Mouse (Mus musculus) hindbrain, embryonic 13.5 days (tissue): Measurements from ENCODE around the gene Gm49380. TPM values are rescaled to one million over a fixed set of nuclear protein-coding genes. Genes with fewer than 3 reads are reported as not detected.

ENCODE experiments used
- ATAC-seq: fragments of 200-750 bp; cut with Nextera tagmentation; 2 replicates; pipeline ENCODE4 v1.8.0; 2017; ENCODE audit warnings: moderate TSS enrichment; ENCODE audit not compliant: low FRiP score
- H3K27ac ChIP-seq: fragments of 300-500 bp; sonication (generic); 2 replicates; pipeline ENCODE4 v1.5.1; 2015; ENCODE audit warnings: inconsistent platforms, mild to moderate bottlenecking, moderate library complexity
- H3K27me3 ChIP-seq: fragments of 300-500 bp; sonication (generic); 2 replicates; pipeline ENCODE4 v1.6.1; 2015; ENCODE audit warnings: mild to moderate bottlenecking, inconsistent platforms
- H3K36me3 ChIP-seq: fragments of 300-500 bp; sonication (generic); 2 replicates; pipeline ENCODE4 v1.6.1; 2015; ENCODE audit warnings: mild to moderate bottlenecking, inconsistent platforms
- H3K4me1 ChIP-seq: fragments of 300-500 bp; sonication (generic); replicated peaks from 2 replicates; pipeline ENCODE4 v1.6.1; 2015; ENCODE audit warnings: inconsistent platforms
- H3K4me2 ChIP-seq: fragments of 300-500 bp; sonication (generic); 2 replicates; pipeline ENCODE4 v1.6.1; 2015; ENCODE audit warnings: inconsistent platforms, mild to moderate bottlenecking, moderate library complexity
- H3K4me3 ChIP-seq: fragments of 300-500 bp; sonication (generic); 2 replicates; pipeline ENCODE4 v1.5.1; 2015; ENCODE audit warnings: mild to moderate bottlenecking, inconsistent platforms
- H3K9ac ChIP-seq: fragments of 300-500 bp; sonication (generic); 2 replicates; pipeline ENCODE4 v1.6.1; 2015; ENCODE audit warnings: mild to moderate bottlenecking, inconsistent platforms
- H3K9me3 ChIP-seq: fragments of 300-500 bp; sonication (generic); 2 replicates; pipeline ENCODE4 v1.6.1; 2016; ENCODE audit warnings: inconsistent platforms
- WGBS: fragments of 180-500 bp; shearing (Covaris S2); methylation state at CpG from one replicate; pipeline ENCODE4 v1.1.7; 2015; 5-methylcytosine and 5-hydroxymethylcytosine counted together
- polyA plus RNA-seq: library from polyadenylated mRNA; unstranded; fragments of >200 nt; fragmentation: Nextera tagmentation; extraction: Ambion mirVana; gene quantifications from 2 replicates; pipeline ENCODE4 v1.2.1, GENCODE M21; 2015

Gm49380 gene
- polyA plus RNA-seq, 1 experiment from 2014 or later = 0.49 TPM

DNA sequence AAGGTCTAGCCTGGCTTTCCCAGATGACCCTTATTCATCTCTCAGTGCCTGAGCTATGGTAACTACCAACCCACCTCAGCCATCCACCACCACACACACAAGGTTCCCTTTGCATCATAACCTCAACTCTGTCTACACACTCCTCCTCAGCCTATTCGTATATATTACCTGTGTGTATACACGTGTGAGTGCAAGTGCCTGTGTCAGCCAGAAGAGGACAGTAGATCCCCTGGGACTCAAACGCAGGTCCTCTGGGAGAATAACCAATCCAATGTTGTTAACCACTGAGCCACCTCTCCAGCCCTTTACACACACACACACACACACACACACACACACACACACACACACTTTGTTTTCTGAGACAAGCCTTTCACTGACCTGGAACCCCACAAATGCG, 82.7 kb downstream of the Gm49380 start:
- H3K27me3 ChIP-seq = no peaks in the 10 kb centered on the region
- H3K4me1 ChIP-seq = no peaks in the 10 kb centered on the region
- H3K4me3 ChIP-seq = no peak overlapping the region
- H3K9ac ChIP-seq = no peak overlapping the region
- 92% methylated on average over 4 of the region's 4 CpGs for WGBS
- H3K36me3 ChIP-seq = no peaks in the 10 kb centered on the region
- no peak overlapping the region for H3K4me2 ChIP-seq
- no peak for ATAC-seq
- H3K27ac ChIP-seq = no peak overlapping the region
- H3K9me3 ChIP-seq = no peaks in the 10 kb centered on the region

DNA sequence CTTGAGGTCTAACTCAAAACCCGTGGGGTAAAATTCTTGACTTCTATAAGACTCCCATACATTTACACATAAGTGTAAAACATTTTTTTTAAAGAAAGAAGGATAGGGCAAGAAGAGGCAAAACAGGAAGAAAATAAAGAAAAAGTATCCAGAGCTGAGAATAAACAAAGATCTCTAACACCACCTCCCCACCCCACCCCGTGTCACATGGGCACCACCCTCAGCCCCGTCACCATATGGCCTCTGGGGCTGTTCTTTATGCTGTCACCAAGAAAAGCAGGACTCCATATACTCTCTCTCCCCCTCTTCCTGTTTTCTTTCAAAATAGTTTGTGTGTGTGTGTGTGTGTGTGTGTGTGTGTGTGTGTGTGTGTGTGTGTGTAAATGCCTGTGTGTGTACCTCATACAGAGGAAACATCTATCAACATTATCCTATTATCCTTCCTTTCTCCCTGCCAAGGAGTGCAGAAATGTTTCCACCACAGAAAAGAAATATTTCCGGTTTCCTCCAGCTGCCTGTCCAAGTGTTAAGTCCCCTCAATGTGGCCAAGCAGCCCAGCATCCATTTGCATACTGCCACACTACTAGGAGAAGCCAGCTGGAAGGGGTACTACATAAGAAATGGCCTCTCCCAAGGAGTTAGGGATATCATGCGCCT, 83.6 kb downstream of the Gm49380 start:
- Histone ChIP-seq H3K36me3 (no peaks in the 10 kb centered on the region), H3K4me1 (no peaks in the 10 kb centered on the region), H3K4me2 (no peak overlapping the region), H3K4me3 (no peak overlapping the region), H3K27ac (no peak overlapping the region), H3K27me3 (no peaks in the 10 kb centered on the region), H3K9ac (no peak overlapping the region), H3K9me3 (no peaks in the 10 kb centered on the region)
- no peak for ATAC-seq
- WGBS = 58% methylated on average over 5 of the region's 5 CpGs

DNA sequence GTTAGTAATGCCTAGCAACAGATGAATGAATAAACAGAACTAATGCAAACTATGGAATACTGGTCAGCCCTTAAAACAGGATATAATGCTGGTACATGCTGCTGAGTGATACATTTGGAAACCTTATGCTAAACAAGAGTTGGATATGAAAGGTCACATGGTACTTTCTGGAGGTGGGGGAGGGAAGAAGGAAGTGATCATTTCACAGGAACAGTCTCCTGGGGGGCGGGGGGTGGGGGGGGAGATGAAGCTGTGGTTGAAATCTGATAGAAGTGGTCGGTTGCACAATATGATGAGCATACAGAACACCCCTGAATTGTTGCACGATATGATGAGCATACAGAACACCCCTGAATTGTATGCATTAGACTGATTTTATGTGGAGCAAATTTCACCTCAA, 89.2 kb downstream of the Gm49380 start:
- Histone ChIP-seq H3K27ac (no peak overlapping the region), H3K27me3 (no peaks in the 10 kb centered on the region), H3K4me3 (no peak overlapping the region), H3K9ac (no peak overlapping the region), H3K36me3 (no peaks in the 10 kb centered on the region), H3K9me3 (no peaks in the 10 kb centered on the region), H3K4me2 (no peak overlapping the region), H3K4me1 (no peaks in the 10 kb centered on the region)
- no peak for ATAC-seq
- WGBS = 82% methylated on average over 3 of the region's 3 CpGs

DNA sequence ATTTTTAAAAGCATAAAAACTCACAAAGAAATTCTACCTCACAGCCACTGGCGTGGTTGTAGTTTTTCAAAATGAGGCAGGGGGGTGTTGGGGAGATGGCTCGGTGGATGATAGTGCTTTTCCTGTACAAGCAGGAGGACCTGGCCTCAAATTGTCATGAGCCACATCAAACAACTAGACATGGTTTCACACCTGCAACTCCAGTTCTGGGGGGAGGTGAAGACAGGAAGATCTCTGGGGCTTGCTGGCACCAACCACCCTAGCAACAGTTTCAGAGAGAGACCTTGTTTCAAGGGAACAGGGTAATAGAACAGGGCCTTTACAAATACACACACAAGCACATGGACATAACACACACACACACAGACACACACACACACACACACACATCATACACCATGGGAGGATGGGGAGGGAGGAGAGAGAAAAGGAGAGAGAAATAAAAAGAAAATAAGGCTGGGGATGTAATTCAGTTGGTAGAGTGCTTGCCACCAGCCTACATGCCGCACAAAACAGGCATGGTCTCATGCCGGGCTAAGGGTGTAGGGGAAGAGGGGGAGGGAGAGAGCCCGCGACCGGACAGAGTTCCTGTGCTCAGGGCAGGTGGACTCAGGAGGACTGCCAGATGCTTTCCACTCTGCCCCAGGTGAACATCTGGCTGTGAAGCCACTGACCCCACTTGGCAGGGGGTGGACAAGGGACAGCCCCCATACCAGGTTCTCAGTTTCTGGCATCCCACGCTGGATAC, 91.0 kb downstream of the Gm49380 start:
- Histone ChIP-seq H3K36me3 (no peaks in the 10 kb centered on the region), H3K9ac (no peak overlapping the region), H3K4me3 (no peak overlapping the region), H3K27me3 (no peaks in the 10 kb centered on the region), H3K27ac (no peak overlapping the region), H3K9me3 (no peaks in the 10 kb centered on the region), H3K4me1 (no peaks in the 10 kb centered on the region), H3K4me2 (no peak overlapping the region)
- WGBS = 69% methylated on average over 8 of the region's 8 CpGs
- ATAC-seq = no peak

DNA sequence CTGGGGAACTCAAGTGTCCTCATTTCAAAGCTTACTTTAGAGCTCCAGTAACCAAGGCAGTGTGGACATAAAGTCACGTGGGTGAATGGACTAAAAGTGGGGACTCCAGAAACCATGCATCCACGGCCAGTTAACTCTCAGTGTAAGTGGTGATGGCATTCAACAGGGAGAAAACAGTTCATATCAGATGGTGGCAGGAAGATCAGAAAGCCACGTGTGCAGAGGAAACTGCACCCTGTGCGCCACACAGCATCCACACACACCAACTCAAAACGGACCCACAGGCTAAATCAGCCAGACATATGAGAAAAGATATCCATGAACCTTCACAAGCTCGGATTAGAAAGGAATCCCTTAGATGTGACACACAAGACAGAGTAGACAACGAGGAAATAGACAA, 93.3 kb downstream of the Gm49380 start:
- no peak for ATAC-seq
- Histone ChIP-seq H3K4me3 (no peak overlapping the region), H3K4me1 (no peaks in the 10 kb centered on the region), H3K27me3 (no peaks in the 10 kb centered on the region), H3K36me3 (no peaks in the 10 kb centered on the region), H3K9ac (no peak overlapping the region), H3K9me3 (no peaks in the 10 kb centered on the region), H3K4me2 (no peak overlapping the region), H3K27ac (no peak overlapping the region)
- 85% methylated on average over 7 of the region's 7 CpGs for WGBS

DNA sequence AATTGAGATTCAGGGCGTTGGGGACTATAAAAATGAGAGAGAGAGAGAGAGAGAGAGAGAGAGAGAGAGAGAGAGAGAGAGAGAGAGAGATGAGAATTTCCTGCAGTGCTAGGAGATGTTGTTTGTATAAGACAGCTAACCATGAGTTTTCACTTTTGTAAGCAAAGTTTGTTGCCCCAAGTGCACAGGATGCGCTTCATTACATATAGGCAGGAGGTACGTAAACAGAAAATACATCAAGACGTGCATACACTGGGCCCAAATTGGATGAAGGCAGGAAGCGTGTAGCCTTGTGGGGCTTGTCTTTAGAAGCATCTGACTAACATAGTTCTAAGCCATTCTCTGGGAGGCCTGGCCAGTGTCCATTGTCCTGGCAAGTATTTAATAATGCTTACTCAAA, 95.5 kb downstream of the Gm49380 start:
- no peaks in the 10 kb centered on the region for H3K27me3 ChIP-seq
- ATAC-seq = no peak
- H3K4me3 ChIP-seq = no peak overlapping the region
- no peaks in the 10 kb centered on the region for H3K36me3 ChIP-seq
- peaks cover 10% of the 10 kb centered on the region for H3K4me1 ChIP-seq
- H3K9me3 ChIP-seq = no peaks in the 10 kb centered on the region
- WGBS = 83% methylated on average over 5 of the region's 5 CpGs
- no peak overlapping the region for H3K4me2 ChIP-seq
- H3K27ac ChIP-seq = no peak overlapping the region
- no peak overlapping the region for H3K9ac ChIP-seq

Other genes with a start within 250 kb of the Gm49380 start
- gene Thy1, start 70.1 kb downstream of the Gm49380 start, polyA plus RNA-seq = 0.27 and 0.55 TPM in 2 replicates
- 8.1 and 12.2 TPM in 2 replicates for gene Usp2, start 46.5 kb downstream of the Gm49380 start, polyA plus RNA-seq
- 0.22 TPM in 1 of 2 replicates, not detected in the other for gene Mfrp, start 11.8 kb downstream of the Gm49380 start, polyA plus RNA-seq
- 3.2 and 5.3 TPM in 2 replicates for gene C1qtnf5, start 6.3 kb downstream of the Gm49380 start, polyA plus RNA-seq
- gene Rnf26, start within 50 bp of the Gm49380 start, polyA plus RNA-seq = 27.9 and 29.2 TPM in 2 replicates
- gene Mcam, start 21.0 kb upstream of the Gm49380 start, polyA plus RNA-seq = 13.1 and 14.0 TPM in 2 replicates
- gene Cbl, start 120.5 kb upstream of the Gm49380 start, polyA plus RNA-seq = 21.5 and 24.4 TPM in 2 replicates
- gene Ccdc153, start 127.2 kb upstream of the Gm49380 start, polyA plus RNA-seq = not detected in 2 replicates
- 0.17 and 0.48 TPM in 2 replicates for gene Pdzd3, start 138.0 kb upstream of the Gm49380 start, polyA plus RNA-seq
- gene Nlrx1, start 155.1 kb upstream of the Gm49380 start, polyA plus RNA-seq = 4.4 TPM in 2 replicates
- gene Abcg4, start 175.1 kb upstream of the Gm49380 start, polyA plus RNA-seq = 18.0 and 20.1 TPM in 2 replicates
- 31.4 and 36.6 TPM in 2 replicates for gene Hinfp, start 192.2 kb upstream of the Gm49380 start, polyA plus RNA-seq
- gene C2cd2l, start 206.8 kb upstream of the Gm49380 start, polyA plus RNA-seq = 19.1 and 21.6 TPM in 2 replicates
- gene Dpagt1, start 212.5 kb upstream of the Gm49380 start, polyA plus RNA-seq = 37.0 and 40.4 TPM in 2 replicates
- 145 and 151 TPM in 2 replicates for gene H2afx, start 221.2 kb upstream of the Gm49380 start, polyA plus RNA-seq
- gene Hmbs, start 230.7 kb upstream of the Gm49380 start, polyA plus RNA-seq = 66.8 and 70.8 TPM in 2 replicates
- gene Vps11, start 248.2 kb upstream of the Gm49380 start, polyA plus RNA-seq = 36.2 and 38.0 TPM in 2 replicates